Mouse (Mus musculus) hindlimb bud, embryonic 11.5 days (tissue): ENCODE results near the gene Hmga2.

ENCODE experiments used
- DNase-seq: peaks from one replicate; pipeline ENCODE4 v3.0.0-alpha.2; 2012; ENCODE audit warnings: low read depth, low spot score; ENCODE audit errors: extremely low spot score

Gene Hmga2

GRCm38 (mm10) chr10:120474301-120474700 lies 2.0 kb downstream of the Hmga2 start:
- DNase-seq, result no peak

- no peak for DNase-seq
These were observed 3.1 kb downstream of the Hmga2 start for GRCm38 (mm10) chr10:120473218-120473617.

DNA sequence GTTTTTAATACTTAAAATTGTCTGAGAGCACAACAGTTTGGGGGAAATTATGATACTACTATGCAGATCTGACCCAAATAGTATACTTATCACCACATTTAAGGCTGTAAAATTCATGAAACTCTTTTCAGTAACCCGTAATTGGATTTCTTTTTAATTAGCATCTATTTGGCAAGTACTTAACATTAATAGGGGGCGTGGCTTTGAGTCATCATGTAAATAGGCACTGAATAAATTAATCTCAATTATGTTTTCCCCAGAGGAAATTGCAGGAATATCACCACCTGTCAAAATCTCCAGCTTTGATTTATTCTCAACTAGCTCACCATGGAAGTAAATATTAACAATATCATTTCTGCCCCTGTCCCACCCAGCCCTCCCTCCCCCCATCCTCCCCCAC lies 3.7 kb downstream of the Hmga2 start:
- no peak for DNase-seq

GRCm38 (mm10) chr10:120465121-120465520 lies 11.1 kb downstream of the Hmga2 start:
- DNase-seq, result no peak

GRCm38 (mm10) chr10:120461769-120462168 lies 14.5 kb downstream of the Hmga2 start:
- DNase-seq, result no peak

DNA sequence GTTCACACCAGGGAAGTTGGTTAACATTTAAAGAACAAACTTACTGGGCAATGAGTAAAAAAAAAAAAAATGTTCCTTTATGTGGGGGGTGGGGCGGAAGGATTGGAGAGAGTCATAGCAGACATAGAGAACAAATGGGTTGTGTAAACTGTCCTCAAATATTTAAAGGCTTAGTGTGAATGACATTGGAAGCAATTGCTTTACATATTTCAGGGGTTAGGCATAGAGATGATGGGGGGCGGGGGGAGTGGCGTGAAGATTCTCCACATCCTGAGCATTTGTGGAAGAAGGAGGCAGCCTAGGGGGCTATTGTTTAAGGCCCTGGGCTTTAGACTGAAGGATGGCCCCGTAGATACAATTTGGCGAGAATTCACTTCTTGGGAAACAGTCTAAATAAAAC lies 15.0 kb downstream of the Hmga2 start:
- no peak for DNase-seq

- DNase-seq, result no peak
These were observed 17.4 kb downstream of the Hmga2 start for GRCm38 (mm10) chr10:120458866-120459265.

DNA sequence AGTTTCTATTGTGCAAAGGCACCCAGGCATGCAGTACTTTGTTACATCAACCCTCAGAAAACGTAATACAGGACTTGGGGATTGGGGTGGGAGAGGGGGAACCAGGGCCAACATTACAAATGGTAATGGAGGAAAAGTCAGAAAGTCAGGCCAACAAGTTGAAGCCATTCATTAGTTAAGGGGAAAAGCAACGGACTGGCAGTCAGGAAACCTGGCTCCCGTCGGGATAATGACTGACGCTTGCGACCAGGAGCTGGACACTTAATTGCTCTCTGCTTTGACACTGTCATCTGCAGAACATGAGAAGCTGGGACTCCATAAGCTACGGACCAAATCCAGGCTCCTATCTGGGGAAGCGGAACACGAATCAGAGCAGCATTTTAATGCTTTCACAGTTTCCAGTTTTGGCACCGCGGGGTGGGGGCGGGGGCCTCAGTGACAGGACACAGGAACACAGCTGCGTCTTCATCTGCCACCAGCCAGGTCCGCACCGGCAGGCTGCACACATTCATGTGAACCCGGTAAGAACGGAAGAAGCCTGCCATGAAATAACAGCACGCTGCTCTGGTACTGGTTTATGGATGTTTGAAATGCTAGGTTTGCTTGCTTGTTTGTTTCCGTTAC lies 26.5 kb downstream of the Hmga2 start:
- DNase-seq, result no peak

GRCm38 (mm10) chr10:120446799-120447198 lies 29.5 kb downstream of the Hmga2 start:
- no peak for DNase-seq

DNA sequence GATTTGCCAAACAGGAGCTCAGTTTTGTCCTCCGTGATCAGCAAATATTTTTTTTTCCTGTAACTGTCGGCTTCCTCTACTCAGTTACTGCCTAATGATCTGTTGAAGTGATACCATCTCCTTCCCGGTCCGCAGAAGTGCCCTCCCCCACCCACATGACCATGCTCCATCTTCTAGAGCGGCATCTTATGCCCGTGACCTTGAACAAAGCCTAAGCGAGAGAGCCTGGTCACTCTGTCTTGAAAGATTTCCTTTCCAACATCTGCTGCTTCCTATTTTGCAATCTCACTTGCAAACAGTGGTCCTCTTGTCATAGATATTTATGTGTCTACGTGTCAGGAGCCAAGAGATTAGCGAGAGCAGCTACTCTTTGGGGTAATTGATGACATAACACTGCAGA lies 30.1 kb downstream of the Hmga2 start:
- DNase-seq, result no peak

DNA sequence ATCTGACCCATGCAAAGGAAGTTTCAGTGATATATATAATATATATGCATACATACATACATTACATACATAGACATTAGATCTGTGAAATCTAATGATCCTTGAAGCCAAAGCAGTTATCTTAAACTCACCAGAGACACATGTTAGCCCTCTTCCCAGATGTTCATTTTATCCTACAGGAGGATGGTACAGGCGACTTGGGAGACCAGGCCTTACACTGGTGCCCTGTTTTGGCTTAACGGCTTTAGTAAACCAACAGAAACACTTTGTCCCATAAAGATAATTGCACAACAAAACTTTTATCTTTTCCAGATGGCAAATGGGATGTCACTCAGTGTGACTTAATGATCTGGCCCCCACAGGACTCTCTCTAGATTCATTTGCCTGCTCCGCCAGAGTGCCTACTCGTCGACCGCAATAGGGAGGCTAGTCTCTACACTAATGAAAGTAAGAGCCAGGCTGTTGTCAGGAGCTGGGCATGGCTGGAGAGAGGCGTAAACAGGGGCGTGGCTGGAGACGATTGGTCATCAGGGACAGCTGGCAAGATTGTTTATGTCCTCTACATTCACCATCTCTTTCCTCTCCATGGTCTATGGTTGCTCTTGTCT lies 31.7 kb downstream of the Hmga2 start:
- no peak for DNase-seq

GRCm38 (mm10) chr10:120443757-120444311 lies 32.4 kb downstream of the Hmga2 start:
- no peak for DNase-seq

DNA sequence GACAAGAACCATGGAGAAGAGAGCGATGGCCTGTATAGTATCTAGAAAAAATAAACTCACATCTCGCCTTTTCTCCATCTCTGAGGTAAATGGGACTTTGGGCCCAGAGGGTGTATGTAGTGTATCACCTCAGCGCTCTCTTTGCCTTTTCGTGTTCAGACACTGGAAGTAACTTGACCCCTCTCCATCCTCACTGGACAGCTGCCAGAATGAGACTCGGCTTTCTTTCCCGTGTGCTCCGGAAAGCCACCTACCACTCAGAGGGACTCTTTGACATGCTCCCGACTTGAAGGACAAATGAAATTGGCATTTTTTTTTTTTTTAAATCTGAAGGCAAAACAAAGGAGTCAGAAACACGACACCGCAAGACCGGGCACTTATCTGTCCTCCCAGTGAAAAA lies 35.0 kb downstream of the Hmga2 start:
- no peak for DNase-seq

GRCm38 (mm10) chr10:120434433-120434832 lies 41.8 kb downstream of the Hmga2 start:
- no peak for DNase-seq

DNA sequence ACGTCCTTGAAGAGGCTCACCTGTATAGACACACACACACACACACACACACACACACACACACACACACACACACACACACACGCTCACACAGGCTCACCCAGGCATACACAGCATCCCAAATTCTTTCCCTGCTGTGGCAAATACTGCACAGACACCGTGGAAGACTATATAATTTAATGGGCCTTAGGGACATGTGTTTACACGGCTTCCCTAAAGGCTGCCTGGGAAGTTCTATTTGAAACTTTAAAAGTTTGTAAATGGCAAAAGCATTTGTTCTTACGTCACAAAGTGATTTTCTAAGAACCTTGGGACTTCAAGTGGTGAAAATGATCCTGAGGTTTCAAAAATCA lies 42.8 kb downstream of the Hmga2 start:
- DNase-seq, result no peak

GRCm38 (mm10) chr10:120432731-120433462 lies 43.4 kb downstream of the Hmga2 start:
- DNase-seq, result no peak

- no peak for DNase-seq
These were observed 44.2 kb downstream of the Hmga2 start for GRCm38 (mm10) chr10:120432081-120432480.

- no peak for DNase-seq
These were observed 44.8 kb downstream of the Hmga2 start for GRCm38 (mm10) chr10:120431435-120431834.

GRCm38 (mm10) chr10:120430422-120430821 lies 45.8 kb downstream of the Hmga2 start:
- no peak for DNase-seq

DNA sequence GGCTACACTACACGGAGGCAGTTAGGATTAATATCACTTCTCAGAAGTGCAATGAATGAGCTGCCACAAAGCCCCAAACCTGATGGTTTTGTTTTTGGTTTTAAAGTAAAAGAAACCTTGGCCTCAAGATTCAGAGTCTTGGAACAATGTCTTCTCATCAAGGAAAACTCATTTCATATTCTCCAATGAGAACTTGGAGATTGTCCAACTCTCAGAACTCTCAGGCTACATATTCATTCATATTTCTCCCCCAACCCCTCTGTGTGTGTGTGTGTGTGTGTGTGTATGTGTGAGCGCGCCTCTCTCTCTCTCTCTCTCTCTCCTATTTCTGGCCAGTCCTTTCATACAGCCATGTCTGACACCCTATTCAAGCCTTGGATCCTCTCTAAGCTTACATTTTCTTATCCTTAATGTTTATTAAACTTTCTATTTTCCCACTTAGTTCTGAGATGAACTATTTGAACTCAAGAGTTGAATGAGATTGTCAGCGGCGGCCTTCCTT lies 46.5 kb downstream of the Hmga2 start:
- no peak for DNase-seq

GRCm38 (mm10) chr10:120429199-120429551 lies 47.1 kb downstream of the Hmga2 start:
- no peak for DNase-seq
